ENCODE assay signal across 8 mouse cellular contexts in genomic region chr2:80445926-80446307, GRCm38 (mm10). TPM values are rescaled to one million over a fixed set of nuclear protein-coding genes. Genes with fewer than 3 reads are reported as not detected.
A peak's percentile ranks its signal among the peaks of the same experiment; 100 is the strongest.
DNase-seq lines count a peak whose midpoint lies in the region; ATAC-seq and TF ChIP-seq lines count a peak whose summit lies in the region.

No protein-coding gene starts in this region.

- peak overlapping the region; percentile 100 for H3K4me2 ChIP-seq in forebrain, embryonic 14.5 days (ENCODE audit: low read length)
- H3K4me2 ChIP-seq in liver, embryonic 14.5 days (ENCODE audit: low read depth) = peak overlapping the region; percentile 65

- no peaks in the 10 kb centered on the region for H3K79me2 ChIP-seq in heart, adult 2 months (replicated peaks; ENCODE audit: control insufficient read depth, insufficient read depth, low read length)

- TF ChIP-seq EP300 in heart, adult 2 months (IDR thresholded peaks at IDR 0.05; ENCODE audit: insufficient read depth, low read depth, low read length) = no peak
- TF ChIP-seq EP300 in liver, embryonic 14.5 days (IDR thresholded peaks at IDR 0.05; ENCODE audit: low read depth) = no peak

- H3K27me3 ChIP-seq in heart, adult 2 months (ENCODE audit: control insufficient read depth, insufficient read depth, low read length) = no peaks in the 10 kb centered on the region
- H3K27me3 ChIP-seq in E14TG2a.4 (ENCODE audit: insufficient read depth, low read length) = peaks cover 52% of the 10 kb centered on the region
- peaks cover 10% of the 10 kb centered on the region for H3K27me3 ChIP-seq in forebrain, embryonic 14.5 days (replicated peaks; ENCODE audit: control insufficient read depth, insufficient read depth, low read length)
- peaks cover 46% of the 10 kb centered on the region for H3K27me3 ChIP-seq in liver, embryonic 14.5 days (ENCODE audit: control insufficient read depth, insufficient read depth, low read length)

- no peak for TF ChIP-seq POLR2A in heart, adult 2 months (IDR thresholded peaks at IDR 0.05; ENCODE audit: insufficient read depth, low read depth, low read length)

- no peak for ATAC-seq in forebrain, embryonic 14.5 days
- no peak for ATAC-seq in liver, embryonic 14.5 days (ENCODE audit: insufficient read depth)

- H3K27ac ChIP-seq in heart, adult 2 months = no peak overlapping the region
- H3K27ac ChIP-seq in forebrain, embryonic 14.5 days (ENCODE audit: low read depth, low read length) = no peak overlapping the region
- no peak overlapping the region for H3K27ac ChIP-seq in liver, embryonic 14.5 days

- DNase-seq in heart, adult 2 months = no peak
- DNase-seq in heart, adult 9 months (ENCODE audit: low spot score in 2 of 2) = no peak
- DNase-seq in forebrain, embryonic 14.5 days (ENCODE audit: low spot score) = peak; percentile 19
- DNase-seq in liver, embryonic 14.5 days (ENCODE audit: low read depth in 3 of 3, low spot score in 3 of 3) = no peak
- no peak for DNase-seq in urinary bladder, postnatal 36 days (ENCODE audit: low spot score in 2 of 2)
- no peak for DNase-seq in gastrocnemius, postnatal 25 days
- DNase-seq in kidney, postnatal 14 days = no peak

- 50% methylated on average over 10 of the region's 10 CpGs for WGBS in heart, adult 2 months
- 5% methylated on average over 10 of the region's 10 CpGs for WGBS in forebrain, embryonic 14.5 days
- 7% methylated on average over 10 of the region's 10 CpGs for WGBS in liver, embryonic 14.5 days (ENCODE audit: insufficient replicate concordance)

- no peak overlapping the region; the same call in 1 of the 2 replicates for H3K9ac ChIP-seq in heart, adult 2 months (ENCODE audit: low read depth, low read length)
- H3K9ac ChIP-seq in forebrain, embryonic 14.5 days (ENCODE audit: low read length) = peak overlapping the region; percentile 65; the same call in 1 of the 2 replicates
- H3K9ac ChIP-seq in liver, embryonic 14.5 days (replicated peaks) = no peak overlapping the region

- H3K36me3 ChIP-seq in heart, adult 2 months (ENCODE audit: control insufficient read depth, insufficient read depth, low read length) = no peaks in the 10 kb centered on the region
- H3K36me3 ChIP-seq in E14TG2a.4 (ENCODE audit: insufficient read depth, low read length) = no peaks in the 10 kb centered on the region
- H3K36me3 ChIP-seq in forebrain, embryonic 14.5 days (ENCODE audit: control insufficient read depth, insufficient read depth, low read length) = no peaks in the 10 kb centered on the region
- no peaks in the 10 kb centered on the region for H3K36me3 ChIP-seq in liver, embryonic 14.5 days (replicated peaks; ENCODE audit: control insufficient read depth, insufficient read depth, low read depth)

- TF ChIP-seq CTCF in heart, adult 2 months (IDR thresholded peaks at IDR 0.05) = no peak
- no peak for TF ChIP-seq CTCF in E14TG2a.4 (conservative IDR thresholded peaks at IDR 0.05; ENCODE audit: low read length)
- no peak for TF ChIP-seq CTCF in liver, embryonic 14.5 days (IDR thresholded peaks at IDR 0.05; ENCODE audit: low read depth)

- H3K4me1 ChIP-seq in heart, adult 2 months (ENCODE audit: control insufficient read depth, insufficient read depth, low read length) = peaks cover 1% of the 10 kb centered on the region
- peaks cover 24% of the 10 kb centered on the region for H3K4me1 ChIP-seq in E14TG2a.4 (replicated peaks; ENCODE audit: low read depth, low read length)
- peaks cover 4% of the 10 kb centered on the region; the same call in 1 of the 2 replicates for H3K4me1 ChIP-seq in forebrain, embryonic 14.5 days (ENCODE audit: control insufficient read depth, insufficient read depth, low read length)
- H3K4me1 ChIP-seq in liver, embryonic 14.5 days (replicated peaks; ENCODE audit: control insufficient read depth in 2 of 2, insufficient read depth in 2 of 2, low read length in 1 of 2) = no peaks in the 10 kb centered on the region

- no peaks in the 10 kb centered on the region for H3K9me3 ChIP-seq in E14TG2a.4 (ENCODE audit: low read length)
- H3K9me3 ChIP-seq in forebrain, embryonic 14.5 days (replicated peaks; ENCODE audit: control insufficient read depth, low read length) = no peaks in the 10 kb centered on the region
- H3K9me3 ChIP-seq in liver, embryonic 14.5 days (ENCODE audit: control insufficient read depth, low read length) = no peaks in the 10 kb centered on the region

- peak overlapping the region; percentile 69 for H3K4me3 ChIP-seq in heart, adult 2 months
- H3K4me3 ChIP-seq in E14TG2a.4 (replicated peaks; ENCODE audit: low read length) = peak overlapping the region; percentile 78
- peak overlapping the region; percentile 46 for H3K4me3 ChIP-seq in forebrain, embryonic 14.5 days (ENCODE audit: low read depth, low read length)
- peak overlapping the region in 1 of 2 experiments; percentile 45; a peak in 2 of 4 replicates for H3K4me3 ChIP-seq in liver, embryonic 14.5 days (ENCODE audit: insufficient read depth in 1 of 2, low read depth in 2 of 2, low read length in 2 of 2)

- intact Hi-C loops in heart, adult 2 months (cut with DNase I) = loop anchor here (5.0 kb wide), 1 partner anchor 89 kb away; no protein-coding TSS in a partner anchor

RNA-seq across cellular contexts. Expression of gene Frzb, which starts 1.5 kb away (rescaled TPM):
- 1 to 10 TPM; 5.7 to 6.0 TPM for total RNA-seq in heart, adult 2 months (2021)
- polyA plus RNA-seq in heart, adult 2 months (2012; rRNA removed) = 2.8 and 4.6 TPM in 2 replicates
- polyA plus RNA-seq in forebrain, embryonic 14.5 days (2014; fragmentation: Nextera tagmentation; extraction: Ambion mirVana) = 2.9 and 3.4 TPM in 2 replicates
- polyA plus RNA-seq in liver, embryonic 14.5 days (2012; rRNA removed) = 0.28 and 0.37 TPM in 2 replicates
- polyA plus RNA-seq in liver, embryonic 14.5 days (2014; fragmentation: Nextera tagmentation; extraction: Ambion mirVana) = 0.39 and 0.86 TPM in 2 replicates
- 10 to 100 TPM; 29.5 to 41.9 TPM for total RNA-seq in gastrocnemius, postnatal 25 days (2021)
